Mouse (Mus musculus) heart, embryonic 13.5 days (tissue): ENCODE results near the gene Hnrnpm. TPM values are rescaled to one million over a fixed set of nuclear protein-coding genes. Genes with fewer than 3 reads are reported as not detected.
"Not testable (repeated sequence)": the region's sequence is repeated elsewhere in the genome, so short reads cannot be mapped to it uniquely, and the experiment has no call there.

ENCODE experiments used
- ATAC-seq: fragments of 200-750 bp; cut with Nextera tagmentation; 2 replicates; pipeline ENCODE4 v1.8.0; 2017; ENCODE audit warnings: moderate TSS enrichment; ENCODE audit not compliant: insufficient number of reproducible peaks, low FRiP score, low TSS enrichment; ENCODE audit errors: extremely low read depth
- H3K27ac ChIP-seq: fragments of 300-500 bp; sonication (generic); replicated peaks from 2 replicates; pipeline ENCODE4 v1.5.1; 2015; ENCODE audit warnings: moderate library complexity, mild to moderate bottlenecking, inconsistent platforms
- H3K27me3 ChIP-seq: fragments of 300-500 bp; sonication (generic); replicated peaks from 2 replicates; pipeline ENCODE4 v1.6.1; 2015; ENCODE audit warnings: mild to moderate bottlenecking, inconsistent platforms
- H3K36me3 ChIP-seq: fragments of 300-500 bp; sonication (generic); 2 replicates; pipeline ENCODE4 v1.6.1; 2015; ENCODE audit warnings: mild to moderate bottlenecking, inconsistent platforms
- H3K4me1 ChIP-seq: fragments of 300-500 bp; sonication (generic); 2 replicates; pipeline ENCODE4 v1.6.1; 2015; ENCODE audit warnings: inconsistent platforms
- H3K4me2 ChIP-seq: fragments of 300-500 bp; sonication (generic); 2 replicates; pipeline ENCODE4 v1.6.1; 2015; ENCODE audit warnings: inconsistent platforms, mild to moderate bottlenecking, moderate library complexity
- H3K4me3 ChIP-seq: fragments of 300-500 bp; sonication (generic); 2 replicates; pipeline ENCODE4 v1.5.1; 2015; ENCODE audit warnings: moderate library complexity, mild to moderate bottlenecking, inconsistent platforms
- H3K9ac ChIP-seq: fragments of 300-500 bp; sonication (generic); 2 replicates; pipeline ENCODE4 v1.6.1; 2015; ENCODE audit warnings: inconsistent platforms, mild to moderate bottlenecking, moderate library complexity
- H3K9me3 ChIP-seq: fragments of 300-500 bp; sonication (generic); 2 replicates; pipeline ENCODE4 v1.6.1; 2016; ENCODE audit warnings: inconsistent platforms
- WGBS: fragments of 180-500 bp; shearing (Covaris S2); methylation state at CpG from one replicate; pipeline ENCODE4 v1.1.7; 2015; ENCODE audit warnings: mixed read lengths; 5-methylcytosine and 5-hydroxymethylcytosine counted together
- polyA plus RNA-seq: library from polyadenylated mRNA; unstranded; fragments of >200 nt; fragmentation: Nextera tagmentation; extraction: Ambion mirVana; gene quantifications from 2 replicates; pipeline ENCODE4 v1.2.1, GENCODE M21; 2015

Hnrnpm gene
- polyA plus RNA-seq: 190 and 194 TPM in 2 replicates

DNA sequence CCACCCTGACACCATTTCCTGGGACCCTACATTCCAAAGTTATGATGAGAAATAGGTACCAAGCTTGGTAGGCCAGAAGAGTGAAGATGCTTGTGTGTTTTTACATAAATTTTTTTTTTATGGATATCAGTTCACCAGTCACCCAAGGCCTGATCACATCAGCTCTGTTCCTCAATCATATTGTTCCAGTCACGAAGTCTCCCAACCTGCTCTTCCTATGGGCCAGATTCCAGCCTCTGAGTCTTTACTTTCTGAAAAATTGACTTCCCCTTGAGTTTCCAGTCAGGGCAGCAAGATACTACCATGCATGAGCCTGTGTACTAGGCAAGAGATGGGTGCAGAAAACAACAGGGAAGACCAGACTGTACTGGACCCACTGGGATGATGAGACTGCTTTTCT is at the start of gene Hnrnpm:
Gene Hnrnpm (minus strand): TSS at position 101 of the 400 bp plus-strand sequence.
- H3K9ac ChIP-seq: peak within 1 kb of the TSS; percentile 97
- H3K27me3 ChIP-seq: no peaks in the 10 kb centered on the region
- WGBS: 80% methylated on average over 1 of the region's 1 CpGs
- peak within 1 kb of the TSS; percentile 96 for H3K4me2 ChIP-seq
- peak within 1 kb of the TSS; percentile 33 for H3K27ac ChIP-seq
- H3K4me1 ChIP-seq: peaks cover 31% of the 10 kb centered on the region
- H3K4me3 ChIP-seq: peak within 1 kb of the TSS; percentile 88
- H3K36me3 ChIP-seq: peaks cover 14% of the 10 kb centered on the region
- H3K9me3 ChIP-seq: no peaks in the 10 kb centered on the region
- no peak for ATAC-seq

DNA sequence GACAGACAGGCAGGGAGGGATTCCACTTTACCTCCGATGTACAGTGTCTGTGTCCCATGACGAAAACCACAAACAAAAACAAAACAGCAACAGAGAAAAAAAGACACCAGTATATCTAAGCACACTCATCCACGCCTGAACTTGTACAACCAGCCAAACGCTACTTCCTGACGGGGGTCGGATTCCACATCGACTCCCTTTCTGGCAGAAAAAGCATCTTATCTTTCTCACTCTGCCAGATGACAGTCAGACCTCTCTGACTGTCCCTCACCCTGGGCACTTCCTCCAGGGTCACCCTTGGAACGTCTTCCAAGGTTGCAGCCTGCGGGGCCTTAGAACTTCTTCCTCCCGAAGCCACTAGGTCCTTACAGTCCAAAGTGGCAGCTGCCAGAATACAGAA is 46.9 kb upstream of the Hnrnpm start:
- not testable (repeated sequence) for H3K4me2 ChIP-seq, H3K9ac ChIP-seq, H3K36me3 ChIP-seq, H3K9me3 ChIP-seq, H3K27me3 ChIP-seq, H3K4me3 ChIP-seq, ATAC-seq, H3K27ac ChIP-seq, H3K4me1 ChIP-seq
- 50% methylated on average over 10 of the region's 10 CpGs for WGBS

DNA sequence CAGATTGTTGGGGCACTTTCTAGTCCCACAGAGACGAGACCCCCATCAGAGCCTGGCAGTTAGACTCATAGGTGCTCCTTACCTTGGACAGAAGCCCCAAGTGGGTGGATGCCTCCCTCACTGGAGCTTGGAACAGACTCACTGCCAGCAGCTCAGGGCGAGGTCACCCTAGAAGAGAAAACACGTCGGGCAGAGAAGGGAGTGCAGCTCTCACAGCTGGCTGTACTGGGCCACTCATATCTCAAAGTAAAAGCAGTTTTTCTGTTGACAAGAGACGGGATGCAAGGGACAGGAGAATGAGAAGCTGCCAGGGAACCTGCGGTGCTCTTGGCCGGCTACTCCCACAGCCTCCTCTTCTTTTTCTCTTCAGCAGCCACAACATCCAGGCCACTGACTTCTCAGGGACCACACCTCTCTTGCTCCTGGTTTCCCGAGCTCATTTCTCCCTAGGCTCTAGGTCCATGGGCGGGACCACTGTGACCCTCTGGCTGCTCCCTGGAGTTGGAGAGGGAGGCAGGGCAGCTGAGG is 46.0 kb upstream of the Hnrnpm start:
- not testable (repeated sequence) for H3K4me1 ChIP-seq, H3K27me3 ChIP-seq, H3K4me2 ChIP-seq, H3K27ac ChIP-seq, H3K4me3 ChIP-seq, ATAC-seq, H3K9ac ChIP-seq, H3K9me3 ChIP-seq, H3K36me3 ChIP-seq
- 45% methylated on average over 9 of the region's 9 CpGs for WGBS

DNA sequence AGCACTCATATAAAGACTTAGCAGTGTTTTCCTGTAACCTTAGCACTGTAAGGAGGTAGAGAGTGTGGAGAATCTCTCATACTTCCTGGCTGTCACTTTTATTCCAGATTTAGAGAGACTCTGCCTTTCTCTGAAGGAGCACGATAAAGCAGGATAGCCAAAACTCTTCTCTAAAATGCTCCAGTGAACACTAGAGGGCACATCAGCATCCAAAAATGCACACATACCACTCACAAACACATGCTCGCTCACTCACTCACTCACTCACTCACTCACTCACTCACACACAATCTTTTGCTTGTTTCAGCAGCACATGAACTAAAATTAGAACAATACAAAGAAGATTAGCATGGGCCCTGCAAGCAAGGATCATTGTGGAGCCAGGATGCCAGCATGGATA is 42.6 kb upstream of the Hnrnpm start:
- H3K9me3 ChIP-seq: 0 out of 2 replicates have a peak, but pooled peaks cover 5% of the 10 kb centered on the region
- no peak for ATAC-seq
- H3K36me3 ChIP-seq: no peaks in the 10 kb centered on the region
- WGBS: 58% methylated on average over 2 of the region's 2 CpGs
- no peak overlapping the region for H3K4me3 ChIP-seq
- H3K4me2 ChIP-seq: no peak overlapping the region
- no peak overlapping the region for H3K9ac ChIP-seq
- no peak overlapping the region for H3K27ac ChIP-seq
- H3K4me1 ChIP-seq: peaks cover 4% of the 10 kb centered on the region; the same call in 1 of the 2 replicates
- no peaks in the 10 kb centered on the region for H3K27me3 ChIP-seq

DNA sequence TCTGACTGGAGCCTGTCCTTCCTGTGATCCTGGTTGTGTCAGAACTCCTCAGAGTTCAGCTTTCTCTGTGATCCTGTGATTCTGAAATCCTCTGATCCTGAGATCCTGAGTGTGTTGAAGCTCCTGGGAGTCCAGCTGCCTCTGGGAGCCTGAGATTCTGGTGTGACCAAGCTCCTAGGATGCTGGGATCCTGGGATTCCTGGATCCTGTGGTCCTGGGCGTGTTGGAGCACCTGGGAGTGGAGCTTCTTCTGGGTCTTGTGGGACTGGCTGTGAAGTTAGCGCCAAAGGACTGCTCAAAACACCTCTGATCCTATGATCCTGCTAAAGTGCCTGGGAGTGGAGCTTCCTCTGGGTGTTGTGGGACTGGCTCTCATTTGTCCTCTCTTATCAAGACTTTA is 41.7 kb upstream of the Hnrnpm start:
- no peak overlapping the region for H3K27ac ChIP-seq
- 85% methylated on average over 2 of the region's 2 CpGs for WGBS
- no peak overlapping the region for H3K9ac ChIP-seq
- H3K4me2 ChIP-seq: no peak overlapping the region
- no peaks in the 10 kb centered on the region for H3K36me3 ChIP-seq
- no peak for ATAC-seq
- H3K4me3 ChIP-seq: no peak overlapping the region
- H3K27me3 ChIP-seq: no peaks in the 10 kb centered on the region
- 0 out of 2 replicates have a peak, but pooled peaks cover 5% of the 10 kb centered on the region for H3K9me3 ChIP-seq
- peaks cover 4% of the 10 kb centered on the region; the same call in 1 of the 2 replicates for H3K4me1 ChIP-seq

DNA sequence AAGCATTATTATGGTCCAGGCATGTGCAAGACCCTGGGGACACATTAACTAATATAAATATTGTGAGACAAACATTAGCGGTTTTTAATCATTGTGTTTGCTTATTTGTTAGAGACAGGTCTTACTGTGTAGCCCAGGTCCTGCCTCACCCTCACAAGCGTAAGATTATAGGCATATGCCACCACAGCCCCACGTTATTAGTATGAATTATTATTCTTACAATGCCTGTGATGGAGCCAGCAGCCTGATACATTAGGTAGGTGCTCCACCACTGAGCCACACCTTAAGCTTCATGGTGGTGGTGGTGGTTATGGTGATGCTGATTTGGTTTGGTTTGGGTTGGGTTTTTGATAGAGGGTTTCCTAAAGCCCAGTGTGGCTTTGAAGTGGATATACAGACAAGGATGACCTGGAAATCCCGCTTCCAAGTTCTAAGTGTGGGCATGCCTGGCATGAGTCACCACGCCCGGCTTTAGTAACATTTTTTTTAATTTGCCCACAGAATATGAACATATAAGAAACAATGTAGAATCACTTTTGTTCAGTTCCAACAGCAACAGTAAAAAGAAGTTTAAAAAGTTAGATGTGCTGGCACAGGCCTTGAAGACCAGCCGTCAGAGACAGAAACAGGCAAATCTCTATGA is 33.2 kb upstream of the Hnrnpm start:
- 0 out of 2 replicates have a peak, but pooled peaks cover 3% of the 10 kb centered on the region for H3K36me3 ChIP-seq
- WGBS: 90% methylated on average over 7 of the region's 7 CpGs
- H3K27me3 ChIP-seq: no peaks in the 10 kb centered on the region
- peaks cover 3% of the 10 kb centered on the region; the same call in 1 of the 2 replicates for H3K4me1 ChIP-seq
- no peaks in the 10 kb centered on the region for H3K9me3 ChIP-seq
- no peak overlapping the region for H3K27ac ChIP-seq
- H3K9ac ChIP-seq: no peak overlapping the region
- no peak for ATAC-seq
- no peak overlapping the region for H3K4me3 ChIP-seq
- H3K4me2 ChIP-seq: no peak overlapping the region

DNA sequence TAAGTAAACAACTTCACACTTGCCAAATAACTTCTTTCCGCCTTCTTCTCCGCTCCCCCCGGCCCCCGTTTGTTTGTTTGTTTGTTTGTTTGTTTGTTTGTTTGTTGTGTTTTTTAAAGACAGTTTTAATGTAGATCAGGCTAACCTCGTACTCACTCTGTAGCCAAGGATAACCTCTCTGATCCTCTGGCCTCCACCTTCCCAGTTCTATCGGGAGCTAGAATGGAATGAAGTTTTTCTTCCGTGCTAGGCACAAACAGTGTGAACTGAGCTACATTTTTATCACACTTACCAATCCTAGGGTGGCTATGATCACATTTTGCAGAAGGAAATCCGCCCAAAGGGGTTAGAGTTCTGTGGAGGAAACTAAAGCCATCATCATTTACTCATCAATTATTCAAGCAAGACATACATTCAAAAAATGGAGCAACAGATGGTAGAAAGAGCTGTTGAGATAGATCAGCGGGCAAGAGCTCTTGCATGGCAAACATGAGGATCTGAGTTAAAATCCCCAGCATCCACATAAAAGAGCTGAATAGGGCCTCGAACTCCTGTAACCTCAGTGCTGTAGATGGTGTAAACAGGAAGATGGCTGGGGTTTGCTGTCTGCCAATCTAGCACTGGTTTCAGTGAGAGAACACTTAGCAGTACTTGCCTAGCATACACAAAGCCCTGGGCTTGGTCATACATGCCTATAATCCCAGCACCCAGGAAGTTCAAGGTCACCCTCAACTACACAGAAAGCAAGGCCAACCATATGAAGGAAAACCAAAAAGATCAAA is 32.5 kb upstream of the Hnrnpm start:
- Histone ChIP-seq H3K27ac (no peak overlapping the region), H3K4me1 (peaks cover 3% of the 10 kb centered on the region; the same call in 1 of the 2 replicates), H3K9me3 (no peaks in the 10 kb centered on the region), H3K4me2 (peak overlapping the region; percentile 69), H3K36me3 (0 out of 2 replicates have a peak, but pooled peaks cover 3% of the 10 kb centered on the region), H3K4me3 (peak overlapping the region; percentile 68), H3K27me3 (no peaks in the 10 kb centered on the region), H3K9ac (no peak overlapping the region)
- 44% methylated on average over 10 of the region's 10 CpGs for WGBS
- no peak for ATAC-seq

DNA sequence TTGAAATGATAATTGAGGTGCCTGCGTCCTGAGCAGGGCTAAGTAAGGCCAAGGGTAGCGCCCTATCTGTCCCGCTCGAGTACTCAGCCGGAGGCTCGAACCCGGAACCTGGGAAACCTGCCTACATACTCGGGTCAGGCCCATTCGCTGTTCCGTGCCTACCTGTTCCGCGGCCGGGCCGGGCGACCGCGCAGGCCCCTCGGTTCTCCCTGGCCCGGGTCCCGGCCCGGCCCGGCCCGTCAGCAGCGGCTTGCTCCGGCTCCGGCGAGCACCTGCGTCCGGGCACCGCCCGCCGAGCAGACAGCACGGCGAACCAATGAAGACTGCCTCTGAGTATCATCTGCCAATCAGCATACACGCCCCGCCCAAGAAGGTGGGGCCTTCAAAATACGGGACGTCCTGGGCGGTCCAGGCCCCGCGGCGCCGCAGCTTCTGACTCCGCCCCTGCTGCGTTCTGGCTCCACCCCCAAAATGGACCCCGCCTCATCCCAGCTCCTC is 31.8 kb upstream of the Hnrnpm start, which contains the start of gene March2:
Gene March2 (minus strand): TSS at position 287 of the 498 bp plus-strand sequence.
- Histone ChIP-seq H3K4me2 (peak within 1 kb of the TSS; percentile 69), H3K9ac (peak within 1 kb of the TSS; percentile 83), H3K4me1 (peaks cover 3% of the 10 kb centered on the region), H3K27me3 (no peaks in the 10 kb centered on the region), H3K9me3 (no peaks in the 10 kb centered on the region), H3K36me3 (0 out of 2 replicates have a peak, but pooled peaks cover 3% of the 10 kb centered on the region), H3K4me3 (peak within 1 kb of the TSS; percentile 68), H3K27ac (peak within 1 kb of the TSS; percentile 37; the same call in 1 of the 2 replicates)
- ATAC-seq: peak; percentile 100
- WGBS: under 1% methylated on average over 46 of the region's 46 CpGs

DNA sequence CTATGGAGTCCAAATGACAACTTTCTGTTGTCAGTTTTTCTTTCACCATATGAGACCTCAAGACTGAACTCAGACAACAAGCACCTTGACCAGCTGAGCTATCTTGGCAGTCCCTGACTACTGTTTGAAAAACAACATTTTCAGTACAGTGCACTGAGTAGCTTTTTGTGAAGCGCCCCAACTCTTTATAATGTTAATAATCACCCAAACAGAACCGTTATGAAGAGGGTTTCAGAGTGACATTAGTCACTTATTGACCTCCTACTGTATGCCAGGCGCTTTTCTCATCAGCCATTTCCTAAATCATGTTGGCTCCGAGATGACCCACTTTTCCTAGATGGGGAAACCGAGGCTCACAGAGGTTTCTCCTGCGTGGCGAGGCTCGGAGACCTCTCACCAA is 31.3 kb upstream of the Hnrnpm start:
- 10% methylated on average over 8 of the region's 8 CpGs for WGBS
- no peaks in the 10 kb centered on the region for H3K27me3 ChIP-seq
- H3K9ac ChIP-seq: peak overlapping the region; percentile 83
- ATAC-seq: no peak
- H3K4me2 ChIP-seq: peak overlapping the region; percentile 69
- H3K27ac ChIP-seq: peak overlapping the region; percentile 37; the same call in 1 of the 2 replicates
- 0 out of 2 replicates have a peak, but pooled peaks cover 3% of the 10 kb centered on the region for H3K36me3 ChIP-seq
- H3K9me3 ChIP-seq: no peaks in the 10 kb centered on the region
- H3K4me3 ChIP-seq: peak overlapping the region; percentile 68
- peaks cover 8% of the 10 kb centered on the region for H3K4me1 ChIP-seq

DNA sequence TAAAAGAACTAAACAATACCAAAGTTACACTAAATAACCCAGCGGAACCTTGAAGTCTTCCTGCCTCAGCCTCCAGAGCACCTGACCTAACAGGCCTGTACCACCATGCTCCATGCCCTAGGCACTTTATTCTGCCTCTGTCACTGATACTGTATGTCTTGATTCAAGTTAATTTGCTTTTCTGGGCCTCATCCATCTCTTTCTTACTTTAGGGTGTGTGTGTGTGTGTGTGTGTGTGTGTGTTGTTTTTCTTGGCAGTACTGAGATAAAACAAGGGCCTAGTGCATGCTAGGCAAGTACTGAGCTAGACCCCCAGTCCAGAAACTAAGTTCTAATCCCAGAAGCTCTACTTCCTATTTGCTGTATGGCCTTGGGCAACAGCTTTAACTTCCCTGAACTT is 30.6 kb upstream of the Hnrnpm start:
- ATAC-seq: no peak
- peak overlapping the region; percentile 69 for H3K4me2 ChIP-seq
- no peaks in the 10 kb centered on the region for H3K27me3 ChIP-seq
- H3K9me3 ChIP-seq: no peaks in the 10 kb centered on the region
- peaks cover 10% of the 10 kb centered on the region for H3K4me1 ChIP-seq
- 0 out of 2 replicates have a peak, but pooled peaks cover 3% of the 10 kb centered on the region for H3K36me3 ChIP-seq
- no peak overlapping the region for H3K27ac ChIP-seq
- WGBS: 100% methylated on average over 1 of the region's 1 CpGs
- peak overlapping the region; percentile 30; the same call in 1 of the 2 replicates for H3K9ac ChIP-seq
- peak overlapping the region; percentile 68 for H3K4me3 ChIP-seq

DNA sequence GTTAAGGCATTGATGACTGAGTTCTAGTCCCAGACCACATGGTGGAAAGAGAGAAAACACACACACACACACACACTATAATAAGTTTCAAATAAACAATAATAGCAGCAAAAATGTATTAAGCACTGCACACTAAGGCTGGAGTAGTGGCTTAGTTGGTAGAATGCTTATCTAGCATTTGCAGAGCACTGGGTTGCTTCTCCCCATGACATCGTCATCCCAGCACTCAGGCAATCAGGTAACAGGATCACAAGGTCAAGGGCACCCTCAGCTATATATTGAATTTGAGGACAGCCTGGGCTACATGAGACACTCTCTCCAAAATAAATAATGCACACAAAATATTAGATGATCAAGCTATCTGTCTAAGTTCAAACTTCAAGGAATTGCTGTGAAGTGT is 28.1 kb upstream of the Hnrnpm start:
- Histone ChIP-seq H3K9me3 (peaks cover 9% of the 10 kb centered on the region; the same call in 1 of the 2 replicates), H3K36me3 (peaks cover 20% of the 10 kb centered on the region), H3K4me2 (peak overlapping the region; percentile 69), H3K4me1 (peaks cover 10% of the 10 kb centered on the region), H3K9ac (no peak overlapping the region), H3K4me3 (peak overlapping the region; percentile 1; the same call in 1 of the 2 replicates), H3K27me3 (no peaks in the 10 kb centered on the region), H3K27ac (no peak overlapping the region)
- no peak for ATAC-seq
- 43% methylated on average over 1 of the region's 1 CpGs for WGBS
